7 mouse cellular contexts compared by ENCODE assay signal in the genomic region with DNA sequence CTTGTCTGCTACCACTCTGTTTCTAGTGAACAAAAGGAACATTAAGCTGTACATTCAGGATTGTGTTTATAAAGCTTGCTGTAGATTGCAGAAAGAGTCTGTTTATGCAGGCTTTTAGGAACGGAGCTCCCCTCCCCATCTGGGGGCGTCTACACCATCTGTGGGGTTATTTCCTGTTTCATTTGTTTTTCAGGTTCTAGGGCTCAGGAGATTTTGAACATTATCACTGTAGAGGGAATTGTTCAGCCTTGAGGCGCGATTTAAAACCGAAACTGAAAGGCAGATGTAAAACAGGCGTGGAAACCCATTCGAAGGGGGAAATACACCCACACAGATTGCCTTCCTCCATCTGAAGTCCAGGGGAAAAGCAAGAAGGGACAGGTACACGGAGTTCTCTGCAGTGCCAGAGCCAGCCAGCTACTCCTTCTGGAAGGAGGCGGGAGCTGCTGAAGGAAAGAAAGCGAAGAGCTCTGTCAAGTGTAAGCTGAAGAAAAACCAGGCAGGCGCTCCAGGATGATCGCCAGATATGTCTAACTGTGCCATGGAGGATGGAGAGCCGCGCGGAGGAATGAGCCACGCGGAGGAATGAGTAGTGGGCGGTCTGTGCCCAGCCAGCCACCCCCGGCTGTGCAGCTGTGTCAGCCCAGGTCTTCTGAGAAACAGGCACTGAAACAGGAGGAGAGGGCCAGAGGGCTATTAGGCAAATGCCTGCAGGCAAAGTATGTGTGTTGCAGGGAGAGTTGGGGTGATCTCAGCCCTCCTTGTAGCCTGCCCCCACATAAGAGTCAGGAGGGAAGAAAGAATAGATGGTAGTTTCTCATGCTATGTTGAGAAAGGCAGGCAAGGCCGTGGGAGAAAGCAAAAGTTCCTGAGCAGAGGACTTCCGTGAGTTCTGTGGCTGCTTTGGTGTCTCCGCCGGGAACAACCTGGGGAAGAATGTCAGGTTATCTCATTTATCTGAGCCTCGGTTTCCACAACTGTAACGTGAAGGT. TPM values are rescaled to one million over a fixed set of nuclear protein-coding genes. Genes with fewer than 3 reads are reported as not detected.
DNase-seq lines count a peak whose midpoint lies in the region; ATAC-seq and TF ChIP-seq lines count a peak whose summit lies in the region.

No protein-coding gene starts in this region.

- peak overlapping the region; percentile 89 for H3K27ac ChIP-seq in hindbrain, embryonic 15.5 days (replicated peaks)
- peak overlapping the region; percentile 71 for H3K27ac ChIP-seq in small intestine, adult 2 months (ENCODE audit: insufficient read depth, low read depth, low read length)

- ATAC-seq in frontal cortex, adult (ENCODE audit: low TSS enrichment), result peak; percentile 92
- peak; percentile 68 for ATAC-seq in hindbrain, embryonic 15.5 days (ENCODE audit: low FRiP score, low read depth)

- H3K9me3 ChIP-seq in hindbrain, embryonic 15.5 days, result no peaks in the 10 kb centered on the region

- H3K4me3 ChIP-seq in hindbrain, embryonic 15.5 days, result peak overlapping the region; percentile 29
- peak overlapping the region; percentile 93 for H3K4me3 ChIP-seq in small intestine, adult 2 months (ENCODE audit: low read depth, low read length)

- H3K36me3 ChIP-seq in hindbrain, embryonic 15.5 days, result no peaks in the 10 kb centered on the region
- H3K36me3 ChIP-seq in small intestine, adult 2 months (ENCODE audit: control insufficient read depth, insufficient read depth, low read length), result no peaks in the 10 kb centered on the region

- H3K4me1 ChIP-seq in hindbrain, embryonic 15.5 days (replicated peaks), result peaks cover 23% of the 10 kb centered on the region
- peaks cover 10% of the 10 kb centered on the region for H3K4me1 ChIP-seq in small intestine, adult 2 months (ENCODE audit: control insufficient read depth, insufficient read depth, insufficient read length, low read length)

- peak; percentile 70 for DNase-seq in T-cell, adult 2 months (ENCODE audit: low spot score)
- peak; percentile 67 to 70 for DNase-seq in cerebellum, adult 18-20 months
- DNase-seq in layer of hippocampus, postnatal 36 days, result peak; percentile 77 to 80
- DNase-seq in lung, postnatal 36 days, result peak; percentile 60

- H3K9ac ChIP-seq in hindbrain, embryonic 15.5 days, result 0 out of 2 replicates have a peak overlapping the region, but pooled peaks have one; percentile 40

- TF ChIP-seq CTCF in small intestine, adult 2 months (IDR thresholded peaks at IDR 0.05; ENCODE audit: extremely low read depth, insufficient read length, insufficient replicate concordance, low read depth, low read length), result no peak; the same call in 1 of the 2 replicates

- TF ChIP-seq POLR2A in small intestine, adult 2 months (IDR thresholded peaks at IDR 0.05; ENCODE audit: low read depth, low read length), result 0 out of 2 replicates have a peak, but pooled peaks have one; percentile 44

- H3K27me3 ChIP-seq in hindbrain, embryonic 15.5 days, result no peaks in the 10 kb centered on the region
- no peaks in the 10 kb centered on the region for H3K27me3 ChIP-seq in small intestine, adult 2 months (ENCODE audit: control insufficient read depth, insufficient read depth, low read length)

- WGBS in hindbrain, embryonic 15.5 days, result 41% methylated on average over 25 of the region's 25 CpGs
- 16% methylated on average over 25 of the region's 25 CpGs for WGBS in small intestine, adult 2 months

- H3K4me2 ChIP-seq in hindbrain, embryonic 15.5 days, result peak overlapping the region; percentile 55

RNA-seq across cellular contexts. Expression of a gene that starts 44.8 kb away (rescaled TPM):
- 42.6 and 44.1 TPM in 2 replicates for polyA plus RNA-seq in hindbrain, embryonic 15.5 days (2015; fragmentation: Nextera tagmentation; extraction: Ambion mirVana)
- total RNA-seq in layer of hippocampus, postnatal 36 days (2021), result 100 to 1,000 TPM; 106 to 113 TPM
- 4.3 and 9.3 TPM in 2 replicates for polyA plus RNA-seq in small intestine, adult 2 months (2012; rRNA removed)

Comparison
In these comparisons a context has a peak if more than half of its experiments do, and no peak if none do; other contexts are left out.
1. Peak in every context shown above with its lines: DNase-seq, ATAC-seq, H3K4me3 ChIP-seq and H3K27ac ChIP-seq.